7 mouse cellular contexts compared by ENCODE assay signal in the genomic region with DNA sequence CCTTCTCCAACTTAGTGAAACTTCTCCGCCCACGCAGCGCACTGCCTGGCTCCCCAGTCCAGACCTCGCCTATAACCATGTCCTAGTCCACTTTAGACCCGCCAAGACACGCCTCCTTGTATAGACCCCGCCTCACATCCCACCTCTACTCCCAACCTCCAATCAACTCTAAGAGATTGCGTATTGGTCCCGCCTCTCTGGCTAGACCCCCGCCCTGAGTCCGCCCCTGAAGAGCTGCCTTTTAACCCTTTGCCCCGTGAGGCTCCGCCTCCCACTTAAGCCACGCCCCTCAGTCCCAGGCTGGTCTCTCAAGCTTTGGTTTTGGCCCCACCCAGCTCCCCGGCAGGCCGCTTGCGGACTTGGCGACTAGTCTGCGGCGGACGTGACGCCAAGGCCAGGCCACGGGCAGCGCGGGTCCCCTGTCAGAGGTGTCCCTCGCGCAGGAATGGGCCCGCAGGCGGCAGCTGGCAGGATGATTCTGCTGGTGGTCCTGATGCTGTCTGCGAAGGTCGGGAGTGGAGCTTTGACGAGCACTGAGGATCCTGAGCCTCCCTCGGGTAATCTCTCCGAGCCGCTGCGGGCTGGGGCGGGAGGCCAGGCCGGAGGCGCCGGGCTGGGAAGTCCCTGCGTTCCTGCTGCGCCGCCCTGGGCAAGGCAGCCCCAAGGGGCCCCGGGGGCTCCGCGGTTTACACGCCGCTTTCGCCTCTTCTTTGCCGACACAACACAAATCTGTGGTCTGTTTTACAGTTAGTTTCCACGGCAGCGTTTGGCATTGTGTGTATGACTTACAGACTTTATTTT. TPM values are rescaled to one million over a fixed set of nuclear protein-coding genes. Genes with fewer than 3 reads are reported as not detected.
DNase-seq lines count a peak whose midpoint lies in the region; ATAC-seq and TF ChIP-seq lines count a peak whose summit lies in the region.

A gene (plus strand): TSS at position 309 of the 801 bp plus-strand sequence.

- intact Hi-C loops in left cerebral cortex, postnatal 4 days (cut with DNase I): no loop called here

- peak; percentile 96 for ATAC-seq in intestine, postnatal 0 days
- peak; percentile 97 for ATAC-seq in midbrain, embryonic 12.5 days (ENCODE audit: low FRiP score, low read depth)

- WGBS in embryonic facial prominence, embryonic 10.5 days: under 1% methylated on average over 52 of the region's 52 CpGs
- under 1% methylated on average over 52 of the region's 52 CpGs for WGBS in intestine, postnatal 0 days
- under 1% methylated on average over 52 of the region's 52 CpGs for WGBS in midbrain, embryonic 12.5 days
- WGBS in small intestine, adult 2 months: under 1% methylated on average over 52 of the region's 52 CpGs

- TF ChIP-seq CTCF in intestine, postnatal 0 days (IDR thresholded peaks at IDR 0.05; ENCODE audit: low read depth): no peak
- no peak for TF ChIP-seq CTCF in small intestine, adult 2 months (IDR thresholded peaks at IDR 0.05; ENCODE audit: extremely low read depth, insufficient read length, insufficient replicate concordance, low read depth, low read length)

- peak within 1 kb of the TSS; percentile 76 for H3K4me3 ChIP-seq in embryonic facial prominence, embryonic 10.5 days
- peak within 1 kb of the TSS; percentile 88 for H3K4me3 ChIP-seq in intestine, postnatal 0 days (ENCODE audit: low read depth, low read length)
- H3K4me3 ChIP-seq in midbrain, embryonic 12.5 days: peak within 1 kb of the TSS; percentile 64
- H3K4me3 ChIP-seq in small intestine, adult 2 months (ENCODE audit: low read depth, low read length): peak within 1 kb of the TSS; percentile 92

- peak; percentile 99 for DNase-seq in adrenal gland, postnatal 10 days
- peak; percentile 99 for DNase-seq in embryonic facial prominence, embryonic 10.5 days (ENCODE audit: low spot score)
- peak; percentile 96 for DNase-seq in gonadal fat pad, adult 2 months (ENCODE audit: low read depth)
- DNase-seq in left cerebral cortex, postnatal 4 days: peak; percentile 99

- H3K9ac ChIP-seq in intestine, postnatal 0 days (ENCODE audit: low read depth, low read length): peak within 1 kb of the TSS; percentile 96
- H3K9ac ChIP-seq in midbrain, embryonic 12.5 days (replicated peaks): peak within 1 kb of the TSS; percentile 72

- peak; percentile 97 for TF ChIP-seq POLR2A in small intestine, adult 2 months (IDR thresholded peaks at IDR 0.05; ENCODE audit: low read depth, low read length)

- no peaks in the 10 kb centered on the region for H3K36me3 ChIP-seq in embryonic facial prominence, embryonic 10.5 days (replicated peaks)
- peaks cover 5% of the 10 kb centered on the region; the same call in 1 of the 2 replicates for H3K36me3 ChIP-seq in intestine, postnatal 0 days (ENCODE audit: control insufficient read depth, insufficient read depth)
- no peaks in the 10 kb centered on the region for H3K36me3 ChIP-seq in midbrain, embryonic 12.5 days
- peaks cover 4% of the 10 kb centered on the region; the same call in 1 of the 2 replicates for H3K36me3 ChIP-seq in small intestine, adult 2 months (ENCODE audit: control insufficient read depth, insufficient read depth, low read length)

- H3K27me3 ChIP-seq in embryonic facial prominence, embryonic 10.5 days (replicated peaks; ENCODE audit: low read depth, poor library complexity, severe bottlenecking): peaks cover 13% of the 10 kb centered on the region; the same call in 1 of the 2 replicates
- no peaks in the 10 kb centered on the region for H3K27me3 ChIP-seq in intestine, postnatal 0 days (replicated peaks; ENCODE audit: control insufficient read depth, insufficient read depth, low read length)
- H3K27me3 ChIP-seq in midbrain, embryonic 12.5 days: peaks cover 11% of the 10 kb centered on the region; the same call in 1 of the 2 replicates
- no peaks in the 10 kb centered on the region for H3K27me3 ChIP-seq in small intestine, adult 2 months (ENCODE audit: control insufficient read depth, insufficient read depth, low read length)

- H3K27ac ChIP-seq in embryonic facial prominence, embryonic 10.5 days (replicated peaks): peak within 1 kb of the TSS; percentile 88
- H3K27ac ChIP-seq in intestine, postnatal 0 days (ENCODE audit: low read depth, low read length): peak within 1 kb of the TSS; percentile 98
- H3K27ac ChIP-seq in midbrain, embryonic 12.5 days (replicated peaks): peak within 1 kb of the TSS; percentile 40
- H3K27ac ChIP-seq in small intestine, adult 2 months (ENCODE audit: insufficient read depth, low read depth, low read length): peak within 1 kb of the TSS; percentile 93

- peak within 1 kb of the TSS; percentile 73 for H3K4me2 ChIP-seq in intestine, postnatal 0 days (replicated peaks; ENCODE audit: low read depth)
- H3K4me2 ChIP-seq in midbrain, embryonic 12.5 days (replicated peaks): peak within 1 kb of the TSS; percentile 71

- no peaks in the 10 kb centered on the region for H3K9me3 ChIP-seq in embryonic facial prominence, embryonic 10.5 days
- no peaks in the 10 kb centered on the region for H3K9me3 ChIP-seq in intestine, postnatal 0 days (ENCODE audit: control insufficient read depth)
- H3K9me3 ChIP-seq in midbrain, embryonic 12.5 days: no peaks in the 10 kb centered on the region

- H3K4me1 ChIP-seq in embryonic facial prominence, embryonic 10.5 days: peaks cover 15% of the 10 kb centered on the region; the same call in 1 of the 2 replicates
- H3K4me1 ChIP-seq in intestine, postnatal 0 days (replicated peaks; ENCODE audit: control insufficient read depth, insufficient read depth, low read length): 0 out of 2 replicates have a peak, but pooled peaks cover 10% of the 10 kb centered on the region
- peaks cover 10% of the 10 kb centered on the region for H3K4me1 ChIP-seq in midbrain, embryonic 12.5 days
- peaks cover 23% of the 10 kb centered on the region; the same call in 1 of the 2 replicates for H3K4me1 ChIP-seq in small intestine, adult 2 months (ENCODE audit: control insufficient read depth, insufficient read depth, insufficient read length, low read length)

RNA-seq across cellular contexts. Expression of the gene that starts here (rescaled TPM):
- total RNA-seq in adrenal gland, postnatal 10 days (2021): 10 to 100 TPM; 60.2 to 87.8 TPM
- 29.5 and 29.6 TPM in 2 replicates for polyA plus RNA-seq in embryonic facial prominence, embryonic 10.5 days (2016; fragmentation: Nextera tagmentation; extraction: Ambion mirVana)
- polyA plus RNA-seq in gonadal fat pad, adult 2 months (2012; rRNA removed): 61.1 and 71.9 TPM in 2 replicates
- polyA plus RNA-seq in intestine, postnatal 0 days (2015; fragmentation: Nextera tagmentation; extraction: Ambion mirVana): 90.1 and 91.0 TPM in 2 replicates
- 10 to 100 TPM; 12.4 to 12.5 TPM for total RNA-seq in left cerebral cortex, postnatal 4 days (2021)
- polyA plus RNA-seq in midbrain, embryonic 12.5 days (2016; fragmentation: Nextera tagmentation; extraction: Ambion mirVana): 24.3 and 28.6 TPM in 2 replicates
- 17.7 and 37.4 TPM in 2 replicates for polyA plus RNA-seq in small intestine, adult 2 months (2012; rRNA removed)

Comparison
In these comparisons a context has a peak if more than half of its experiments do, and no peak if none do; other contexts are left out.
1. Peak in every context shown above with its lines: DNase-seq, ATAC-seq, H3K4me3 ChIP-seq and H3K27ac ChIP-seq.
2. RNA of the gene that starts here (total RNA-seq): 60.2 to 87.8 TPM in adrenal gland, postnatal 10 days; 12.4 to 12.5 TPM in left cerebral cortex, postnatal 4 days; every median in the first group is over 4 times any median in the second.
3. H3K27ac ChIP-seq: peak in every context shown above with its lines; median percentile 98 in intestine, postnatal 0 days; 93 in small intestine, adult 2 months; 88 in embryonic facial prominence, embryonic 10.5 days; 40 in midbrain, embryonic 12.5 days.